Mouse (Mus musculus): ENCODE measurements around the gene Apbb1.

The Apbb1 gene

GRCm38 (mm10) chr7:105519336-105519735 lies 62.1 kb downstream of the Apbb1 start:
- DNase-seq (ENCODE audit: low read depth): no peak

- no peak for DNase-seq (ENCODE audit: low read depth)
Measured at GRCm38 (mm10) chr7:105516669-105517360, 64.6 kb downstream of the Apbb1 start.

- DNase-seq (ENCODE audit: low read depth): peak; percentile 70
Measured at GRCm38 (mm10) chr7:105515178-105515577, 66.3 kb downstream of the Apbb1 start.

DNA sequence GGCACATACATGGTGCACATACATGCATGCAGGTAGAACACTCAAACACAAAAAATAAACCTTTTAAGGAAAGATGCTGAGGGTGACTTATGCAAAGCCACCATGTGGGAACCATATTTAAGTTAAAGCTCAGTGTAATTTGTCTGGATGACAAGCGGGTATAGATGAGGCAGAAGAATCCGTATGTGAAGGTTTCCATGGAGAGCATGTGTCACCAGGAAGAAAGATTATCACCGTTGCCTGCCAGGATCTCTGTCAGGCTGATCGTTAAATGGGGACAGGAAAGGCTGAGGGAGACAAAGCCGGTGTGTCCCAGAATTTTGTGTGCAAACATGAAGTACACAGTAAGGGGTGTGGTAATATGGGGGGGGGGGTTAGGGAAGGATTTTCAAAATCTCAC lies 66.9 kb downstream of the Apbb1 start:
- no peak for DNase-seq (ENCODE audit: low read depth)

- DNase-seq (ENCODE audit: low read depth): no peak
Measured at GRCm38 (mm10) chr7:105513845-105514291, 67.6 kb downstream of the Apbb1 start.

DNA sequence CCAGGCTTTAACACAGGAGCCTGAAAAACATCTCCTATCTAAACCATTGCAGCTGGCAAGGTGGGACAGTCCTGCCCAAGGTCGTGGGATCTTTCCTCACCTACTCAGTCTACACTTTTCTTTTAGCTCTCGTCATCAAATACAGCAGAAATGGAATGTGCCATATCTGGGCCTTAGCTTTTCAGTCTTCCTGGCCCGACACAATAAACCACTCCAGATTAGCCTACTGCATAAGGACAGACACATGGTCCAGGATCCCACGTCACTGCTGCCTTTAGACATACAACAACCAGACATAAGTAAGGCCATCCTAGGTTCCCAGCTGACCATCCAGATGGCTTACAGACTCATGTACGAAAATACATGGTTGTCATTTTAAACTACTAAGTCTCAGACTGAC lies 71.3 kb downstream of the Apbb1 start:
- DNase-seq (ENCODE audit: low read depth): no peak

Measured in induced T-regulatory cell, adult 2 months (primary cell).